Mouse (Mus musculus) stomach, postnatal 0 days (tissue): Measurements from ENCODE around the gene Snx9.

Experiments used
- CTCF ChIP-seq: IDR thresholded peaks from 2 replicates; pipeline ENCODE4 v1.5.1; 2016; ENCODE audit warnings: antibody characterized with exemption, low read depth, mild to moderate bottlenecking, moderate library complexity
- EP300 ChIP-seq: optimal IDR thresholded peaks from 2 replicates; pipeline ENCODE3; 2016; ENCODE audit warnings: antibody characterized with exemption

DNA sequence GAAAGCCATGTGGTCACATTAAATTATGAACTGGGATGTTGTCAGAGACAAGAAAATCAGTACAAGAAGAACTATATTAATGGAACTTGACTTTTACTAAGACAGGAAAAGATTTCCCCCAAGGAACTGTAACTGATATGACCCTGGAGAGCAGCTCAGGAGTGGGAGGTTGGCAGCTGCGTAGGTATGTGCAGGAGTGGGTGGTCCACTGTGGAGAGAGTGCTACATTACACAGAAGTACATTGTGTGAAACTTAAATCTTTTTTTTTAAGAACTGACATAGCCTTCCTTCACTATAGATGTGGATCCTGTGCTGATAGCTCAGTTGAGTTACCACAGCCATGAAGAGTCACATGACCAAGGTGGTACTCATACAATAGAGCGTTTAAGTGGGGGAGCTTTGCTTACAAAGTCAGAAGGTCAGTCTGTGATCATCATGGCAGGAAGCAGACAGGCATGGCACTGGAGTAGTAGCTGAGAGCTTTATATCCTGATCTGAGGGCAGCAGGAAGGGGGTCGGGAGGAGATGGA lies 6.3 kb upstream of the Snx9 start:
- TF ChIP-seq CTCF (no peak), EP300 (no peak)
